Mouse (Mus musculus): ENCODE measurements around the gene Rhobtb3. TPM values are rescaled to one million over a fixed set of nuclear protein-coding genes. Genes with fewer than 3 reads are reported as not detected.
"Not testable (repeated sequence)": the region's sequence is repeated elsewhere in the genome, so short reads cannot be mapped to it uniquely, and the experiment has no call there.

The Rhobtb3 gene
- polyA plus RNA-seq, 1 experiment from 2014 or later = 43.0 TPM

DNA sequence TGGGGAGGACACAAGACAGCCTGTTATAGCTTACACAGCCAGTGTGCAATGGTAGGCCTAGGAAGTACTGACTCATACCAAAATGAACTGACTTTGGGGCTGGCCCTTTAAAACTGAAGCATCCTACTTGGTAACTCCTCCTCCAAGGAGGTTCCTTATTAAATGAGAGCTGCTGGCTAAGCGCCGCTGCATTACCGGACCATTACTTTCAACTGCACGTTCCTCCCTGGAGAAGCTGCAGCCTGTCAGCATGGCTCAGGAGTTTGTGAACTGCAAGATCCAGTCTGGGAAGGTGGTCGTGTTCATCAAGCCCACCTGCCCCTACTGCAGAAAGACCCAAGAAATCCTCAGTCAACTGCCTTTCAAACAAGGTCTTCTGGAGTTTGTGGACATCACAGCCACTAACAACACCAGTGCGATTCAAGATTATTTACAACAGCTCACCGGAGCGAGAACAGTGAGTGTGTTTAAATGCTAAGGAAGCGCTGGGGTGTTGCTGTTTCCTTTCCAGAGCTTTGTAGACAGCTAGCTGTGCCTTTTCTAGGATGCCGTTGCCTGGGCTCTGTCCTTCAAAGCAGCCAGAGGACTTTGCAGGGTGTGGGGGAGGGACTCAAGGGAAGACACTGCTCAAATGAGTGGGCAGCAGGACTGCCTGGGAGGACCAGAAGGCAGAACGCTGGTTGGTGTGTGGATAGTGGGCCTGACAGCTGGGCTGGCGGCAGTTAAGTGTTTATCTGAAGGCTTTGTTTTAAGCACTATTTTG, 103.8 kb downstream of the Rhobtb3 start, which contains the start of gene Glrx:
Glrx (plus strand) TSS at position 150 of the 763 bp plus-strand sequence.
- DNase-seq (ENCODE audit: low spot score) = peak; percentile 66
- no peaks in the 10 kb centered on the region for H3K36me3 ChIP-seq
- H3K4me1 ChIP-seq = peaks cover 56% of the 10 kb centered on the region
- under 1% methylated on average over 12 of the region's 12 CpGs for WGBS
- H3K27me3 ChIP-seq (ENCODE audit: low read depth, poor library complexity, severe bottlenecking) = no peaks in the 10 kb centered on the region
- H3K27ac ChIP-seq (replicated peaks) = peak within 1 kb of the TSS; percentile 81
- H3K9me3 ChIP-seq (replicated peaks) = no peaks in the 10 kb centered on the region
- H3K4me3 ChIP-seq = peak within 1 kb of the TSS; percentile 62

DNA sequence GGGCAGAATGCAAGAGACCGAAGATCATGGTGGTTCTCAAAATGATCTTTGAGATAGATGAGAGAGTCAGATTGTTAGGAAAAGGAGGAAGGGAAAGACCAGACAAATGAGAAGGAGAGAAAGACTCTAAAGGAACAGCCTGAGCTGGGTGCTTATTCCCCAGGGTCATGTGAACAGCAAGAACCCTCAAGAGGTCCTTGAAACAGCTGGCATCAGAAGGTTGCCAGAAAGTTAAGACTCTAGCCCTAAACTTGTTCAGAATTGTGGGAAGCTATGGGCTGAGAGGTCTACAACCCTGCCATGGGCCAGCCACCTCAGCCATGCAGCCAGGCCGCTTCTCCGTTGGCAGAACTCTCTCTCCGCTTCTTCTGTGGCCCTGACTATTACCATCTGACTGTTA, 105.2 kb downstream of the Rhobtb3 start:
- Histone ChIP-seq H3K4me1 (peaks cover 48% of the 10 kb centered on the region), H3K27me3 (ENCODE audit: low read depth, poor library complexity, severe bottlenecking) (no peaks in the 10 kb centered on the region), H3K36me3 (no peaks in the 10 kb centered on the region), H3K9me3 (replicated peaks) (no peaks in the 10 kb centered on the region), H3K4me3 (no peak overlapping the region), H3K27ac (replicated peaks) (0 out of 2 replicates have a peak overlapping the region, but pooled peaks have one; percentile 81)
- no peak for DNase-seq (ENCODE audit: low spot score)
- WGBS = 91% methylated on average over 4 of the region's 4 CpGs

DNA sequence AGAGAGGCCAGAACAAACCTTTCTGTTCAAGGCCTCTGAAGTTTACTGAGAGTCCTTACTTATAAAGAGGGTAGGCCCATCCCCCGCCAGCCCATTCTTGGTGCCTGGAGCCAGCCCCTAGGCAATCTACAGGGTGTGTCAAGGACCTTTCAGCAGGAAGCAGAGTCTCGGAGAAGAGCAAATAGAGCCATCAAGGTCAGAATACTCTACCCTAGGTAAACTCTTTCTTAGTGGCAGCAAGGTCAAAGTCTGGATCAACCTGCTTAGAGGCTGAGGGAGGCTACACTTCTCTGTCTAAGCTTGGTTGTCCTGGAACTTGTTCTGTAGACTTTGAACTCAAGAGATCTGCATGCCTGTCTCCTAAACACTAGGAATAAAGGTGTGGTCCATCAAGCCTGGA, 108.3 kb downstream of the Rhobtb3 start:
- WGBS = 75% methylated on average over 2 of the region's 2 CpGs
- H3K4me3 ChIP-seq = no peak overlapping the region
- H3K9me3 ChIP-seq (replicated peaks) = no peaks in the 10 kb centered on the region
- no peaks in the 10 kb centered on the region for H3K27me3 ChIP-seq (ENCODE audit: low read depth, poor library complexity, severe bottlenecking)
- DNase-seq (ENCODE audit: low spot score) = no peak
- H3K4me1 ChIP-seq = peaks cover 17% of the 10 kb centered on the region
- no peaks in the 10 kb centered on the region for H3K36me3 ChIP-seq
- H3K27ac ChIP-seq (replicated peaks) = no peak overlapping the region

DNA sequence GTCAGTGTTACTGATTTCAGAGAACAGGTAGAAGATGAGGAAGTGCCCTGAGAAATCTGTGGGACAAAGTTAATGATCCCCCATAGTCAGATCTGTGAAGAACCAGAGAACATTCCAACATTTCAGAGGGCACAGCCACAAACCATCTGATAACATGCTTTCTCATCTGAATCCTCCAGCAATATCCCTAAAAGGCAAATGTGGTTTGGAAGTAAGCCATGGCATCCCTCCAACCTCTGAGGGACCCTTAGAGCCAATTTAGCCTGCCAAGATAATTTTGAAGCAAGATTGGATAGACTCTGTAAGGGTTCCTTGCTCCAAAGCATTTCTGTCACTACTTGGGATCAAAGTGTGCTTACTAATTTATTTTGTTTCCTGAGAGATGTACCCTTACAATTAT, 110.2 kb downstream of the Rhobtb3 start:
- Histone ChIP-seq H3K36me3 (no peaks in the 10 kb centered on the region), H3K27me3 (ENCODE audit: low read depth, poor library complexity, severe bottlenecking) (no peaks in the 10 kb centered on the region), H3K4me3 (no peak overlapping the region), H3K9me3 (replicated peaks) (no peaks in the 10 kb centered on the region), H3K4me1 (no peaks in the 10 kb centered on the region), H3K27ac (replicated peaks) (no peak overlapping the region)
- no peak for DNase-seq (ENCODE audit: low spot score)

DNA sequence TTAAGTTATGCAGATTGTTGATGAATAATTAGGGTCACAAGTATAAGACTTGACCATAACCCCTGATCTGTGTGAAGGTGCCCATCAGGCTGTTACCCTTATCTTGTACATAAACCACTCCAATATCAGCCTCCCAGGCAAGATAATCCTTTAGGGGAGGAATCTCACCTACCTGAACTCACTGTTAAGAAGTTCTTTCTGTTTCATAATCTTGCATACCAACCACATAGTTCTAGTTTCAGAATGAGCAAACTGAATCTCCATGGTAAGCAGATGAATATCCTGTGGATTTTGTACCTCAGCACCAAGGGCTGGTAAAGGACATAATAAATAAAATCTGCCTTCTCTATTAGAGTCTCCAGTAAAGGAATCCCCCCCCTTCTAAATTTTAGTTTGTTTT, 111.0 kb downstream of the Rhobtb3 start:
- no peaks in the 10 kb centered on the region for H3K27me3 ChIP-seq (ENCODE audit: low read depth, poor library complexity, severe bottlenecking)
- no peaks in the 10 kb centered on the region for H3K9me3 ChIP-seq (replicated peaks)
- H3K4me3 ChIP-seq = no peak overlapping the region
- no peaks in the 10 kb centered on the region for H3K4me1 ChIP-seq
- no peak overlapping the region for H3K27ac ChIP-seq (replicated peaks)
- H3K36me3 ChIP-seq = no peaks in the 10 kb centered on the region
- no peak for DNase-seq (ENCODE audit: low spot score)

DNA sequence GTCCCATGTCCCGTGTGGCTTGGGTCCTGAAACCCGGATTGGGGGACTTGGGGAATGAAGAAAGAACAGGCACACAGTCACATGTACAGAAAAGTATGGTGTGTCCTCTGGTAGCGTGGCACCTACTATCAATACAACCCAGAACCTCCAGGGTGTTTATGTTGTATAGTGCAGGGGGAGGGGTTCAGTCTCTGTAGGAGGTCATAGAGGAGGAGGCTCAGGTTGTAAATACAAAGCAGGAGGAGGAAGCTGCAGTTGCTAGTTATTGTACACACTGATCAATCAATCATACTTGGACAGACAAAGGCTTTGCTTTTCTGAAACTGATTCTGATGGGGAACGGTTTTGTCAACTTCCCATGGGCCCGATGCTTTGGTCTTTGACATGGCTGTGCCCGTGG, 112.0 kb downstream of the Rhobtb3 start:
- Histone ChIP-seq H3K27me3 (ENCODE audit: low read depth, poor library complexity, severe bottlenecking) (no peaks in the 10 kb centered on the region), H3K27ac (replicated peaks) (no peak overlapping the region), H3K9me3 (replicated peaks) (no peaks in the 10 kb centered on the region), H3K36me3 (no peaks in the 10 kb centered on the region), H3K4me1 (no peaks in the 10 kb centered on the region), H3K4me3 (no peak overlapping the region)
- 90% methylated on average over 6 of the region's 6 CpGs for WGBS
- DNase-seq (ENCODE audit: low spot score) = no peak

DNA sequence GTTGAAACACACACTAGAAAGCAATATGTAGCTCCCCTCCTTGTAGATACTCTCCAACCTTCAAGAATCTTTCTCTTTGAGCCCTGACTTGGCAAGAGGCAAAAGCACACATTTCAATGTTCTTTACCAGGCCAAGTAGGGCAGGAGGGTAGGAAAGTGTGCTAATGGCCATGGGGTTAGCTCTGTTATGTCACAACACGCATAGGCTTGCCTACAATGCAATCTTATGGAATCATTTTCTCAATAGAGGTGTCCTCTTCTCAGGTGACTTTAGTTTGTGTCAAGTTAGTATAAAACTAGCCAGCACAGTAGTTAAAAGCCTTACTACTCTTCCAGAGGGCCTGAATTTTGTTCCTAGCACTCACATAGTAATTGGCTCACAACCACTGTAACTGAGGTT, 113.0 kb downstream of the Rhobtb3 start:
- H3K27ac ChIP-seq (replicated peaks) = no peak overlapping the region
- 89% methylated on average over 1 of the region's 1 CpGs for WGBS
- no peak overlapping the region for H3K4me3 ChIP-seq
- H3K36me3 ChIP-seq = no peaks in the 10 kb centered on the region
- no peak for DNase-seq (ENCODE audit: low spot score)
- H3K4me1 ChIP-seq = no peaks in the 10 kb centered on the region
- H3K27me3 ChIP-seq (ENCODE audit: low read depth, poor library complexity, severe bottlenecking) = no peaks in the 10 kb centered on the region
- no peaks in the 10 kb centered on the region for H3K9me3 ChIP-seq (replicated peaks)

DNA sequence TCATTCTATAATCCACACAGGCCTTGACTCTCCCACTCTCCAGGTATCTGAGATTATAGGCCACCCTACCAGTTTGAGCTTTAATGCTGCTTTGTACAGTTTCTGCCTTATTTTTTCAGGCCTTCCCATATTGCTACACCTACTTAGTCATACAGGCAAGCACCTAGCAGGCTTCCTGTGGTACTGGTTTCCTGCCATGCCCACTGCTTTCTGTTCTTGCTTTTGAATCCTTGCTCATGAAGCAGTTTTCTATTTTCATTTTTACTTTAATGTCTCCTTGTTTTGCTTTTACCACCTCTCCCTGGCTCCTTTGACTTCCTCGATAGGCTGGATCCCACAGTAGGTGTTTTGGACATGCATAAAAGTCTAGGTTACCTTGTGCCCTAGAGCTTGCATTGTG, 118.3 kb downstream of the Rhobtb3 start:
- no peaks in the 10 kb centered on the region for H3K27me3 ChIP-seq (ENCODE audit: low read depth, poor library complexity, severe bottlenecking)
- no peak overlapping the region for H3K4me3 ChIP-seq
- H3K27ac ChIP-seq (replicated peaks) = no peak overlapping the region
- no peak for DNase-seq (ENCODE audit: low spot score)
- no peaks in the 10 kb centered on the region for H3K9me3 ChIP-seq (replicated peaks)
- H3K4me1 ChIP-seq = no peaks in the 10 kb centered on the region
- H3K36me3 ChIP-seq = no peaks in the 10 kb centered on the region
- WGBS = 95% methylated on average over 1 of the region's 1 CpGs

DNA sequence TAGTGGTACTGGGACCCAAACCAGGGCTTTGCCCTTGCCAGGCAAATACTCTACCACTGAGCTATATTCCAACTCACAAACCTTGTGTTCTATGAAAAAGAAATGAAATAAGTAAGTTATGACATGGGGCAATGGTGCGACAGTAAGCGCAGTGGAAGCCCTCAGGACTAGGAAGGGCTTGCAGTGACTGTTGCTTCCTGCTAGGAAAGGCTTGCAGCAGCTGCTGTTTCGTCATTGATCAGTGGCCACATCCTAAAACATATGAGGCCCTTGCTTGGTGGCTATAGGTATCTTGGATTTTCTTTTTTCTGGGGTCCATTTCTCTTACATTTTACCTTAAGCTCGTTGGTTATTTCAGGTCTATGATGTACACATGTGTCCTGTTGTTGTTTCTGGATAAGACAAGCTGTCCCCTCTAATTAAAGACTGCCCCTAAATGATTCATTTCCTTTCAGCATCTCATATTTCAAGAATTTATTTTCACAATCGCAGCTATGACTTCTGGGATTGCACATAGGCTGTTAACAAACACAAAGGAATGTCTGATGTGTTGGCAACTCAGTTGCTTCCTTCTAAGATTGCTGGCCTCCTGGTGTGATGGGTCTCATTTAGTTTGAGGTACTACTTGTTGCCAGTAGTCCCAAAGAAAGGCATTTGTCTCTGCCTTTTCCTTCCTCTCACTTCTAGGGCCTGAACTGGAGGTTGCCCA, 119.0 kb downstream of the Rhobtb3 start:
- 79% methylated on average over 5 of the region's 5 CpGs for WGBS
- DNase-seq (ENCODE audit: low spot score) = no peak

DNA sequence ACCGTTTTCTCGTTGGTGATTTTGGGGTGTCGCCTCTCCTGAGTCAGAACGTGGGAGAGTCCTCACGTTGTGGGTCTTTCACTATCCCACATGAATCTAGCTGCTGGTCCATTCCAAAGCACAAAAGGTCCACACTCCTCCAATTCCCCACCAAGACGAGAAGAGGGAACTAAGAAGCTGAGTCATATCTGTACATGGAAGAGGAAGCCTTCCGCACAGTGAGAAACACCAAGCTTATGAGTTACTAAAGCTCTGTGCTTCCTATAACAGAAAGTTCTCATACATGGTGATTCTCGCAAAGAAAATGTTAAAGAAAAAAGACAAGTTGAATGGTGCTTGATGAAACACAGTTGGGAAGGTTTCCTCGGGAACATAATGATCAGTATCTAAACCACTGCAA, 120.5 kb downstream of the Rhobtb3 start:
- H3K4me3 ChIP-seq = no peak overlapping the region
- H3K4me1 ChIP-seq = peaks cover 9% of the 10 kb centered on the region
- H3K27me3 ChIP-seq (ENCODE audit: low read depth, poor library complexity, severe bottlenecking) = no peaks in the 10 kb centered on the region
- WGBS = 92% methylated on average over 9 of the region's 9 CpGs
- no peaks in the 10 kb centered on the region for H3K9me3 ChIP-seq (replicated peaks)
- no peak for DNase-seq (ENCODE audit: low spot score)
- H3K36me3 ChIP-seq = no peaks in the 10 kb centered on the region
- H3K27ac ChIP-seq (replicated peaks) = no peak overlapping the region

More for the DNA sequence above, 119.0 kb downstream of the Rhobtb3 start:
- Histone ChIP-seq H3K4me3 (no peak overlapping the region), H3K4me1 (no peaks in the 10 kb centered on the region), H3K9me3 (replicated peaks) (no peaks in the 10 kb centered on the region), H3K36me3 (no peaks in the 10 kb centered on the region), H3K27me3 (ENCODE audit: low read depth, poor library complexity, severe bottlenecking) (no peaks in the 10 kb centered on the region), H3K27ac (replicated peaks) (no peak overlapping the region)

DNA sequence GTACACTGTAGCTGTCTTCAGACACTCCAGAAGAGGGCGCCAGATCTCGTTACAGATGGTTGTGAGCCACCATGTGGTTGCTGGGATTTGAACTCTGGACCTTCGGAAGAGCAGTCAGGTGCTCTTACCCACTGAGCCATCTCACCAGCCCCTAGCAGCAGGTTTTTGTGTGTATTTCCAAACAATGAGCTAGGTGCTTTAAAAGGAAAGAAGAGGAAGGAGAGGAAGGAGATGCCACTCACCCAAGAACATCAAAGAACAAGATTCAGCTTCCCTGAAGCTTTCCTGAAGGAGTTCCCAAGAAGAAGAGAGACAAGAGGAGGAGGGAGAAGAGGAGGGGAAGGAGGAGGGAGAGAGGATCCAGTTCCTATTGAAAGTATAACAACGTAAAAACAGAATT, 121.4 kb downstream of the Rhobtb3 start:
- not testable (repeated sequence) for DNase-seq (ENCODE audit: low spot score); H3K36me3 ChIP-seq; H3K9me3 ChIP-seq (replicated peaks); H3K27ac ChIP-seq (replicated peaks); H3K27me3 ChIP-seq (ENCODE audit: low read depth, poor library complexity, severe bottlenecking); H3K4me3 ChIP-seq
- H3K4me1 ChIP-seq = peaks cover 17% of the 10 kb centered on the region
- 87% methylated on average over 4 of the region's 4 CpGs for WGBS

DNA sequence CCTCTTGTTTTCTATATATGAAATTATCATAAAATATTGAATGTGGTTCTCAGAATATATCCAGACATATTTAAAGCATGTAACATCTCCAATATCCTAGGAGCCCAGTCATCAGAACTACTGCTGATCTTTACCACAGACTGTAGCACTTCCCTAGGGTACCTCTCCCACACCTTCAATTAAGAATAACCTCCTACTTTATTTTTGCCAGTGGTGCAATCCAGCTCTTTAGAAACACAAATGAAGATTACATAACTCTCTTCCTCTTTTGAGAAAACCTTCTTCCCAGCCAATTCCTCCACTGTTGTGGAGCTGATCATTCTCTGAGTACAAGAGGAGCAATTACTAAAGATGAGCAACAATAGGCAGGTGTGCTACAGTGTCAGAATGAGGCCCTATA, 123.8 kb downstream of the Rhobtb3 start:
- H3K27me3 ChIP-seq (ENCODE audit: low read depth, poor library complexity, severe bottlenecking) = no peaks in the 10 kb centered on the region
- no peaks in the 10 kb centered on the region for H3K36me3 ChIP-seq
- no peak overlapping the region for H3K4me3 ChIP-seq
- no peak overlapping the region for H3K27ac ChIP-seq (replicated peaks)
- H3K4me1 ChIP-seq = peaks cover 17% of the 10 kb centered on the region
- no peak for DNase-seq (ENCODE audit: low spot score)
- no peaks in the 10 kb centered on the region for H3K9me3 ChIP-seq (replicated peaks)

Data from midbrain, embryonic 10.5 days (tissue).